Mouse (Mus musculus) lung, postnatal 0 days (tissue): ENCODE data around the gene Ranbp2.

Experiments used
- CTCF ChIP-seq: IDR thresholded peaks from 2 replicates; pipeline ENCODE4 v1.5.1; 2016; ENCODE audit warnings: antibody characterized with exemption, mild to moderate bottlenecking
- EP300 ChIP-seq: IDR thresholded peaks from 2 replicates; pipeline ENCODE4 v1.6.1; 2016; ENCODE audit warnings: antibody characterized with exemption, mild to moderate bottlenecking, control low read depth

GRCm38 (mm10) chr10:58496732-58497131, 50.0 kb downstream of the Ranbp2 start:
- TF ChIP-seq CTCF (no peak), EP300 (no peak)
